Mouse (Mus musculus) MEL (cell line): ENCODE data around the gene Bnip1.

ENCODE experiments used
- CTCF ChIP-seq, 3 experiments: IDR thresholded peaks in 2 of 3; conservative IDR thresholded peaks in 1 of 3; 2 replicates each; pipeline ENCODE4 v1.5.1; 2011 to 2012; ENCODE audit warnings: low read length in 3 of 3, low read depth in 2 of 3, mild to moderate bottlenecking in 2 of 3, improper control_type of control experiment in 1 of 3, inconsistent platforms in 1 of 3, mixed read lengths in 1 of 3, moderate library complexity in 1 of 3; ENCODE audit not compliant: control insufficient read depth in 1 of 3, insufficient read depth in 1 of 3, poor library complexity in 1 of 3, severe bottlenecking in 1 of 3
- E2F4 ChIP-seq: IDR thresholded peaks from 2 replicates; pipeline ENCODE4 v1.6.1; 2011; ENCODE audit warnings: low read depth, low read length, improper control_type of control experiment, borderline replicate concordance
- ETS1 ChIP-seq: IDR thresholded peaks from 2 replicates; pipeline ENCODE4 v1.6.1; 2012; ENCODE audit warnings: low read depth, mild to moderate bottlenecking, inconsistent platforms, low read length, improper control_type of control experiment, moderate library complexity
- JUND ChIP-seq: IDR thresholded peaks from 2 replicates; pipeline ENCODE4 v1.6.1; 2011; ENCODE audit warnings: low read depth, mild to moderate bottlenecking, improper control_type of control experiment, low read length
- MAX ChIP-seq: IDR thresholded peaks from 2 replicates; pipeline ENCODE4 v1.6.1; 2011; ENCODE audit warnings: low read length, improper control_type of control experiment
- POLR2A ChIP-seq, 2 experiments: IDR thresholded peaks; 2 replicates each; pipeline ENCODE4 v1.6.1; 2011 to 2012; ENCODE audit warnings: low read length in 2 of 2, mild to moderate bottlenecking in 2 of 2, control low read depth in 1 of 2, improper control_type of control experiment in 1 of 2, low read depth in 1 of 2, moderate library complexity in 1 of 2; ENCODE audit not compliant: control insufficient read depth in 1 of 2, insufficient read depth in 1 of 2, poor library complexity in 1 of 2
- POLR2AphosphoS5 ChIP-seq: IDR thresholded peaks from 2 replicates; pipeline ENCODE4 v1.6.1; 2012; ENCODE audit warnings: low read depth, borderline replicate concordance, mild to moderate bottlenecking, inconsistent platforms, low read length, moderate library complexity, mixed read lengths
- UBTF ChIP-seq: IDR thresholded peaks from 2 replicates; pipeline ENCODE4 v1.6.1; 2012; ENCODE audit warnings: low read depth, mild to moderate bottlenecking, inconsistent platforms, low read length, improper control_type of control experiment, moderate library complexity, borderline replicate concordance; ENCODE audit not compliant: insufficient read depth
- USF1 ChIP-seq: IDR thresholded peaks from 2 replicates; pipeline ENCODE4 v1.6.1; 2014; ENCODE audit warnings: low read depth, mild to moderate bottlenecking, inconsistent platforms, low read length, improper control_type of control experiment, moderate library complexity

DNA sequence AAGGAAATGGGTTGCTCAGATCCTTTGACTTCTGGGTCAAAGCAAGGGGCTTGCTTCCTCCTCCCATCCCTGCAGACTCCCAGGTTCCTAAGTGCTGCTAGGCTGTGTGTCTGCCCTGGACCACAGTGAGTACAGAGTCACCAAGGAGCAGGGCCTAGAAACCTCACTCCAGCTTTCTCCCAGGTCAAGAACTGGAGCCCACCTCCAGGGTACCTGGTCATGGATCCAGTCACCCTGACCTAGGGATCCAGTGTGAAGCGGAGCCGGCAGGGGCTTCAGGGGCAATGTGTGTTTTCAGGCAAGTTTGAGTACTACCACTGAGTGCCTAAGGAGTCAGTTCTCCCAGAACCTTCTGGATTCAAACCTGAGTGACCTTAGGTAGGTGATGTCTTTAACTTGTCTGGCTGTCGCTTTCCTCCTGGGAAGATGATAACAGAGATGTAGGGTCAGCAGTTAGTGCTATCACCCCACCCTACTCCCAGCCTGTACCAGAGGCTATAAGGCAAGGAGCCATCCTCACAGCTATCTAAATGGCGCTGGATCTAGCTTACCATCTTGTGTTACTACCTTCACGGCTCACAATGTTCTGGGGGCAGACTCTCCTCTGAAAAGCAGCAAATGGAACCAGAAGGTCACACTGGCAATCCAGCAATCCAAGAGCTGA, 53.6 kb downstream of the Bnip1 start:
- TF ChIP-seq CTCF (IDR thresholded peaks at IDR 0.05 in 2 of 3, conservative IDR thresholded peaks at IDR 0.05 in 1 of 3; ENCODE audit: control insufficient read depth in 1 of 3, insufficient read depth in 1 of 3, low read depth in 2 of 3, low read length in 3 of 3, poor library complexity in 1 of 3, severe bottlenecking in 1 of 3) (no peak), POLR2A (IDR thresholded peaks at IDR 0.05; ENCODE audit: control insufficient read depth in 1 of 2, insufficient read depth in 1 of 2, low read depth in 1 of 2, low read length in 2 of 2, poor library complexity in 1 of 2) (no peak), ETS1 (no peak), E2F4 (no peak), POLR2AphosphoS5 (no peak), MAX (no peak), USF1 (no peak), UBTF (no peak), JUND (no peak)
